Mouse (Mus musculus) liver, adult (tissue): ENCODE measurements around the gene Siglecg.

Experiments
- GATA4 ChIP-seq: IDR thresholded peaks from 2 replicates; pipeline ENCODE4 v1.6.1; 2014; ENCODE audit warnings: mild to moderate bottlenecking, low read length; ENCODE audit not compliant: insufficient replicate concordance

Gene Siglecg

DNA sequence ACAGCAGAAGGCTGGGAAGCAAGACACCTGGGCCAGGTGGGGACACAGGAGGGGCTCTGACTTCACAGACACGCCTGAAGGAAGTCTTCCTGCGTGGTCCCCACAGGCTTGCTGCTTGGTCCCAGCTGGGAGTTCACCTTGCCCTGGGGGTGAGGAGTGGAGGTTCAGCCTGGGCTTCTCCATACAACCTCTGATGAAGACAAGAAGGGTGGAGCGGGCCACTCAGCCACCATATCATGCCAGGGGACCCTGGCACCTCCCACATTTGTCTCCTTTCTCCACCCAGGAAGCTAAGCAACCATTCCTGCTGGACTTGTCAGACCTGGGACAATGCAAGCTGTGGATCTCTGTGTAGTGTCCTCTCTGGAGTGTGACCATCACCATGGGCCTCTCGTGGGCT, 54.8 kb downstream of the Siglecg start, which contains the start of gene Vsig10l:
TSS of gene Vsig10l (plus strand) at position 301 of the 400 bp plus-strand sequence.
- no peak for TF ChIP-seq GATA4

DNA sequence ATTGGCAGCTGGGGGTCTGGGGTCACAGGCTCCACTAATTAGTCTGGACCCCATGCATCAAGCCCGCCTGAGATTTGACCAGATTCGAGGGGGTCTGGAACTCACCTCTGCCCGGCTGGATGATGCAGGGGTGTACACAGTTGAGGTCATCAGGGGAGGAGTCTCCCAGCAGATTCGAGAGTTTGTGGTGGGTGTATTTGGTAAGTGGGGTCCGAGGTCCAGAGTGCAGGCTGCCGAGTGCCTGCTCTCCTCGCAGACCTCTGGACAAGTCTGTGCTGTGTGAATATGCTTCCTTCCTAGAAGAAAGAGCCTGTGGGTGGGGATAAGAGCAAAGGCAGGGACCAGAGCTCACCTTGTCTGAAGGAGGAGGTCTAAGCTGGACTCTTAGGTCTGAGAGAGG, 56.0 kb downstream of the Siglecg start:
- TF ChIP-seq GATA4, result no peak

DNA sequence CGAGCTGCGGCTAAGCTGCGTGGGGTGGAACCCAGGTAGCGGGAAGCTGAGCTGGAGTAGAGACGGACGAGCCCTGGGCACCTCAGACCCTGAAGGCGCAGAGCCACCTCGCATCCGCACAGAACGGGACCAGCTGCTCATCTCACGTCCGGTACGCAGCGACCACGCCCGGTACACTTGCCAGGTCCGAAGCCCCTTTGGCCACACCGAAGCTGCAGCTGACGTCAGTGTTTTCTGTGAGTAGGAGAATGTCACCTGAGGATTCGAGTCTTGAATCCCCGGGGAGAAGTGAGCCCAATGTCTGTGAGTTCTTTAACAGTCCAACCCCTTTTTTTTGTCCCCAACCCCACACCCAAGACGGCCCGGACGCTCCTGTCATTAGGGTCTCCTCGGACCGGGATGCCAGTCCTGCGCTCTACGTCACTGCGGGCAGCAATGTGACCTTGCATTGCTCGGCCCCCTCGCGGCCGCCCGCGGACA, 56.9 kb downstream of the Siglecg start:
- no peak for TF ChIP-seq GATA4

DNA sequence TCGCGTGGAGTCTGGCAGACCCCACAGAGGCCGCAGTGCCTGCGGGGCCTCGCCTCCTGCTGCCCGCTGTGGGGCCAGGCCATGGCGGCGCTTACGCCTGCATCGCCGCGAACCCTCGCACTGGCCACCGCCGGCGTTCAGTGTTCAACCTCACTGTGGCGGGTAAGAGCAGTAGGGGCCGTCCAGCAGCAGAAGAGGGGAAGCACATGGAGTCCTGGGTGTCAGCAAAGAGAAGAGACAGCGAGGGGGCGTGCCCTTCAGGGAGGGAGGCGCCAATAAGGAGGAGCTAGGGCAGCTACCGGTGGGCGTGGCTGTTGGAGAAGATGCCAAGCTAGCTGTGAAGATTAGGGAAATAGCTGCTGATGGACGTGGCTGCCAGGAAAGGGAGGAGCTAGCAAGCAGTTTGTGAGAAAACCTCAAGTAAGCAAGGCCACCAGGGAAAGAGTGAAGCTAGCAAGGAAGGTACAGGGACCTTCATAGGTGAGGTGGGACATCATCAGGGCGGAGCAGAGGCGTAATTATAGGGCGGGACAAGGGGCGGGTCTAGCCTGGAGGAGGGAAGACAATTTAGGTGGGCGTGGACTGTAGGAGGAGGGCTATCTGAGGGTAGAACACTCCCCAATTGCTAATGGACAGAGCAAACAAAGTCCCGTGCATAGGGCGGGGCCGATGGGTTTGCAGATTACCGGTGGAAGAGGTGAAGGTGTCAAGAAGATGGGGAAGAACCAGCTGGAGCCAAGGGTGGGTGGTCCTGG, 57.5 kb downstream of the Siglecg start:
- TF ChIP-seq GATA4, result no peak

DNA sequence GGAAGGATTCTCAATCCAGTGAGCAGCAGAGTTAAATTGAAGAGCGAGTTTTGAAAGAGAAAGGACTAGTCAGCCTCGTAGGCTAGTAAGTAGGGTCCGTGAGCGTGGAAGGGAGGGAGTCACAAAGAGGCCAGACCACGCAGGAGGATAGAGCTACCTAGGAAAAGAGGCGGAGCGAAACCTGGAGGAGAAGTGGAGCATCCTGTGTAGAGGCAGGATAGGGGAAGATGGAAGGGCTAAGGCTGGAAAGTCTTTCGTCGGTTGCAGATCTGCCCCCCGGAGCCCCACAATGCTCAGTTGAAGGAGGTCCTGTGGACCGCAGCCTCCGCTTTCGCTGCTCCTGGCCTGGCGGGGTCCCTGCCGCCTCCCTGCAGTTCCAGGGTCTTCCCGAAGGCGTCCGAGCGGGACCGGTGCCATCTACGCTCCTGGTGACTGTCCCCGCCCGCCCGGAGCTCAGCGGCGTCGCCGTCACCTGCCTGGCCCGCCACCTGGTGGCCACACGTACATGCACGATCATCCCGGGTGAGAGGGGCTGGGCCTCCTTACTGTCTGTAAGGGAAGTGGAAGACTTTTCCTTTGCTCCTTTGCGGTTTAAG, 58.2 kb downstream of the Siglecg start:
- no peak for TF ChIP-seq GATA4
